ENCODE assay signal across 19 mouse cellular contexts in the genomic region with DNA sequence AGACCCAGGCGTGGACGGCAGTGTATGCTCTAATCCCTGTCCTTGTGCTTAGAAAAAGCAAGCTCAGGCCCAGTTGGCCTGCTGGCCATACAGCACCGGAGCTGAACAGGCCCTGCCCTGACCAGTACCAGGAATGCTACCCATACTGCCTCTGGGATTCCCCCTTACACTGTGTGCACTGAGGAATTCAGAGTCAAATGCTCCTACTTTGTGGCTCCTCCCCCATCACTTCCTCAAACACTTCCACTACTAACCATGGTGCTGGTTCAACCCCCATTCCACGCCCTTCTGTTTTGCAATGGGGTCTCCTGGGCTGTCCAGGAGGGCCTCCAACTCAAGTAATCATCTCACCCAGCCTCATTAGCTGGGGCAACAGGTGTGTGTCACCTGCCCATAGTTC. TPM values are rescaled to one million over a fixed set of nuclear protein-coding genes. Genes with fewer than 3 reads are reported as not detected.
DNase-seq lines count a peak whose midpoint lies in the region; ATAC-seq and TF ChIP-seq lines count a peak whose summit lies in the region.
"Had no signal": no experiment of that assay in that cellular context is flagged by ENCODE, and none has a peak within 500 bp of the region (broad histone marks: within the 10 kb centered on the region; RNA-seq: fewer than 3 reads in every experiment).

No protein-coding gene starts in this region.

- no peak overlapping the region for H3K9ac ChIP-seq in kidney, postnatal 0 days (ENCODE audit: low read depth, low read length)
- H3K9ac ChIP-seq in kidney, embryonic 14.5 days (ENCODE audit: low read depth, low read length) = no peak overlapping the region
- no peak overlapping the region for H3K9ac ChIP-seq in ES-Bruce4 (ENCODE audit: low read depth, poor library complexity, severe bottlenecking)
- no peak overlapping the region for H3K9ac ChIP-seq in liver, embryonic 14.5 days (replicated peaks)
- H3K9ac ChIP-seq: embryonic facial prominence, embryonic 13.5 days; limb, embryonic 13.5 days had no signal

- no peak for TF ChIP-seq POLR2A in ES-Bruce4 (IDR thresholded peaks at IDR 0.05; ENCODE audit: insufficient read depth, low read length)

- TF ChIP-seq EP300 in ES-Bruce4 (IDR thresholded peaks at IDR 0.05; ENCODE audit: insufficient read depth, low read depth, low read length) = 0 out of 2 replicates have a peak, but pooled peaks have one; percentile 67
- TF ChIP-seq EP300 in liver, embryonic 14.5 days (IDR thresholded peaks at IDR 0.05; ENCODE audit: low read depth) = no peak

- no peak; the same call in 1 of the 2 replicates for ATAC-seq in kidney, postnatal 0 days (replicated peaks; ENCODE audit: low FRiP score, low read depth)
- no peak for ATAC-seq in kidney, embryonic 14.5 days (ENCODE audit: low FRiP score, low TSS enrichment)
- peak; percentile 58; the same call in 1 of the 2 replicates for ATAC-seq in common myeloid progenitor, adult 5-6 weeks (replicated peaks; ENCODE audit: low read depth, poor library complexity, severe bottlenecking)
- peak; percentile 39 for ATAC-seq in liver, embryonic 14.5 days (ENCODE audit: insufficient read depth)
- ATAC-seq: forebrain, embryonic 16.5 days; inflammation-experienced regulatory T-cells, adult 6 months had no signal

- no peaks in the 10 kb centered on the region for H3K9me3 ChIP-seq in kidney, postnatal 0 days (replicated peaks; ENCODE audit: low read length)
- H3K9me3 ChIP-seq in kidney, embryonic 14.5 days (ENCODE audit: control insufficient read depth, low read length) = no peaks in the 10 kb centered on the region
- no peaks in the 10 kb centered on the region for H3K9me3 ChIP-seq in ES-Bruce4 (replicated peaks; ENCODE audit: control insufficient read depth, insufficient read depth, low read length, poor library complexity, severe bottlenecking)
- H3K9me3 ChIP-seq in liver, embryonic 14.5 days (ENCODE audit: control insufficient read depth, low read length) = no peaks in the 10 kb centered on the region
- H3K9me3 ChIP-seq: embryonic facial prominence, embryonic 13.5 days; limb, embryonic 13.5 days had no signal

- peak; percentile 32 for DNase-seq in kidney, postnatal 0 days (ENCODE audit: low spot score)
- no peak for DNase-seq in liver, embryonic 14.5 days (ENCODE audit: low read depth in 3 of 3, low spot score in 3 of 3)
- DNase-seq in urinary bladder, adult 18-20 months (ENCODE audit: low spot score in 2 of 2) = no peak
- DNase-seq in layer of hippocampus, postnatal 36 days = no peak
- DNase-seq: cerebellum, adult 2 months; gastrocnemius, postnatal 10 days; retina, postnatal 1 day had no signal

- no peak for TF ChIP-seq CTCF in kidney, postnatal 0 days (IDR thresholded peaks at IDR 0.05; ENCODE audit: low read depth)
- TF ChIP-seq CTCF in ES-Bruce4 (IDR thresholded peaks at IDR 0.05; ENCODE audit: low read depth, low read length) = no peak
- TF ChIP-seq CTCF in liver, embryonic 14.5 days (IDR thresholded peaks at IDR 0.05; ENCODE audit: low read depth) = no peak

- WGBS in kidney, postnatal 0 days = 69% methylated on average over 4 of the region's 4 CpGs
- 84% methylated on average over 4 of the region's 4 CpGs for WGBS in kidney, embryonic 14.5 days
- 33% methylated on average over 4 of the region's 4 CpGs for WGBS in liver, embryonic 14.5 days (ENCODE audit: insufficient replicate concordance)

- H3K27ac ChIP-seq in kidney, postnatal 0 days = no peak overlapping the region
- H3K27ac ChIP-seq in kidney, embryonic 14.5 days (ENCODE audit: low read depth, low read length) = no peak overlapping the region
- H3K27ac ChIP-seq in ES-Bruce4 (ENCODE audit: insufficient read depth, low read length) = peak overlapping the region; percentile 46
- no peak overlapping the region for H3K27ac ChIP-seq in liver, embryonic 14.5 days
- H3K27ac ChIP-seq: embryonic facial prominence, embryonic 13.5 days; limb, embryonic 13.5 days had no signal

- H3K36me3 ChIP-seq in kidney, postnatal 0 days (ENCODE audit: insufficient read depth, low read length) = no peaks in the 10 kb centered on the region
- no peaks in the 10 kb centered on the region for H3K36me3 ChIP-seq in kidney, embryonic 14.5 days (ENCODE audit: control insufficient read depth, insufficient read depth, low read length)
- H3K36me3 ChIP-seq in ES-Bruce4 (ENCODE audit: control insufficient read depth, insufficient read depth, low read length, poor library complexity, severe bottlenecking) = peaks cover under 1% of the 10 kb centered on the region; the same call in 1 of the 2 replicates
- no peaks in the 10 kb centered on the region for H3K36me3 ChIP-seq in liver, embryonic 14.5 days (replicated peaks; ENCODE audit: control insufficient read depth, insufficient read depth, low read depth)
- H3K36me3 ChIP-seq: embryonic facial prominence, embryonic 13.5 days; limb, embryonic 13.5 days had no signal

- H3K4me3 ChIP-seq in kidney, postnatal 0 days (replicated peaks; ENCODE audit: low read depth, low read length) = no peak overlapping the region
- no peak overlapping the region for H3K4me3 ChIP-seq in kidney, embryonic 14.5 days (ENCODE audit: low read length)
- H3K4me3 ChIP-seq in ES-Bruce4 (ENCODE audit: low read depth, low read length) = peak overlapping the region; percentile 12
- no peak overlapping the region for H3K4me3 ChIP-seq in liver, embryonic 14.5 days (ENCODE audit: insufficient read depth in 1 of 2, low read depth in 2 of 2, low read length in 2 of 2)
- H3K4me3 ChIP-seq: embryonic facial prominence, embryonic 13.5 days; limb, embryonic 13.5 days had no signal

- H3K27me3 ChIP-seq in kidney, postnatal 0 days (ENCODE audit: insufficient read depth, low read length) = no peaks in the 10 kb centered on the region
- H3K27me3 ChIP-seq in kidney, embryonic 14.5 days (ENCODE audit: control insufficient read depth, insufficient read depth, low read length) = no peaks in the 10 kb centered on the region
- H3K27me3 ChIP-seq in ES-Bruce4 (ENCODE audit: control insufficient read depth, insufficient read depth, low read length, poor library complexity, severe bottlenecking) = no peaks in the 10 kb centered on the region
- H3K27me3 ChIP-seq in liver, embryonic 14.5 days (ENCODE audit: control insufficient read depth, insufficient read depth, low read length) = no peaks in the 10 kb centered on the region
- H3K27me3 ChIP-seq: embryonic facial prominence, embryonic 13.5 days; limb, embryonic 13.5 days had no signal

- H3K4me2 ChIP-seq in kidney, postnatal 0 days (ENCODE audit: low read length) = no peak overlapping the region
- H3K4me2 ChIP-seq in kidney, embryonic 14.5 days (replicated peaks; ENCODE audit: low read depth, low read length) = no peak overlapping the region
- H3K4me2 ChIP-seq in liver, embryonic 14.5 days (ENCODE audit: low read depth) = no peak overlapping the region
- H3K4me2 ChIP-seq: embryonic facial prominence, embryonic 13.5 days; limb, embryonic 13.5 days; midbrain, embryonic 11.5 days had no signal

- H3K4me1 ChIP-seq in kidney, postnatal 0 days (replicated peaks; ENCODE audit: insufficient read depth, low read length) = peaks cover 19% of the 10 kb centered on the region; the same call in 1 of the 2 replicates
- H3K4me1 ChIP-seq in kidney, embryonic 14.5 days (ENCODE audit: control insufficient read depth, insufficient read depth, low read length) = peaks cover 38% of the 10 kb centered on the region
- H3K4me1 ChIP-seq in ES-Bruce4 (ENCODE audit: control insufficient read depth, insufficient read depth, low read length) = peaks cover 7% of the 10 kb centered on the region
- H3K4me1 ChIP-seq in liver, embryonic 14.5 days (replicated peaks; ENCODE audit: control insufficient read depth in 2 of 2, insufficient read depth in 2 of 2, low read length in 1 of 2) = peaks cover 0 to 4% of the 10 kb centered on the region in 2 experiments; a peak in 1 of 4 replicates

RNA-seq across cellular contexts. Expression of gene C130032M10Rik, which starts 18.4 kb away (rescaled TPM):
- polyA plus RNA-seq in kidney, postnatal 0 days (2015; fragmentation: Nextera tagmentation; extraction: Ambion mirVana) = 0.16 TPM in 1 of 2 replicates, not detected in the other
- polyA plus RNA-seq in kidney, embryonic 14.5 days (2014; fragmentation: Nextera tagmentation; extraction: Ambion mirVana) = 0.31 and 0.47 TPM in 2 replicates
- not detected in 2 replicates for polyA plus RNA-seq in ES-Bruce4 (2011; ENCODE audit: insufficient read depth, insufficient read length, low read depth, missing spikeins)
- total RNA-seq in common myeloid progenitor, adult 5-6 weeks (2017) = not detected in 2 replicates
- polyA plus RNA-seq in liver, embryonic 14.5 days (2012; rRNA removed) = not detected in 2 replicates
- polyA plus RNA-seq in liver, embryonic 14.5 days (2014; fragmentation: Nextera tagmentation; extraction: Ambion mirVana) = not detected in 2 replicates
- total RNA-seq in layer of hippocampus, postnatal 36 days (2021) = not detected
- total RNA-seq: gastrocnemius, postnatal 10 days; layer of hippocampus, adult 8-10 months had no signal
- polyA plus RNA-seq: cerebellum, adult 2 months; forebrain, embryonic 16.5 days; inflammation-experienced regulatory T-cells, adult 6 months; midbrain, embryonic 11.5 days; neural tube, embryonic 11.5 days; urinary bladder, adult 2 months had no signal

RNA-seq across cellular contexts. Expression of gene Ccr4, which starts 29.1 kb away (rescaled TPM):
- 0.19 and 0.84 TPM in 2 replicates for polyA plus RNA-seq in kidney, postnatal 0 days (2015; fragmentation: Nextera tagmentation; extraction: Ambion mirVana)
- polyA plus RNA-seq in kidney, embryonic 14.5 days (2014; fragmentation: Nextera tagmentation; extraction: Ambion mirVana) = 0.68 and 0.94 TPM in 2 replicates
- 0.57 and 1.4 TPM in 2 replicates for polyA plus RNA-seq in ES-Bruce4 (2011; ENCODE audit: insufficient read depth, insufficient read length, low read depth, missing spikeins)
- not detected in 2 replicates for total RNA-seq in common myeloid progenitor, adult 5-6 weeks (2017)
- polyA plus RNA-seq in liver, embryonic 14.5 days (2012; rRNA removed) = not detected in 2 replicates
- not detected in 2 replicates for polyA plus RNA-seq in liver, embryonic 14.5 days (2014; fragmentation: Nextera tagmentation; extraction: Ambion mirVana)
- not detected for total RNA-seq in layer of hippocampus, postnatal 36 days (2021)
- total RNA-seq: gastrocnemius, postnatal 10 days; layer of hippocampus, adult 8-10 months had no signal
- polyA plus RNA-seq: cerebellum, adult 2 months; forebrain, embryonic 16.5 days; heart, postnatal 0 days; limb, embryonic 13.5 days; midbrain, embryonic 11.5 days; neural tube, embryonic 11.5 days had no signal

RNA-seq across cellular contexts. Expression of gene Trim71, which starts 30.3 kb away (rescaled TPM):
- polyA plus RNA-seq in kidney, postnatal 0 days (2015; fragmentation: Nextera tagmentation; extraction: Ambion mirVana) = 0.43 and 0.46 TPM in 2 replicates
- 1.1 and 1.4 TPM in 2 replicates for polyA plus RNA-seq in kidney, embryonic 14.5 days (2014; fragmentation: Nextera tagmentation; extraction: Ambion mirVana)
- polyA plus RNA-seq in ES-Bruce4 (2011; ENCODE audit: insufficient read depth, insufficient read length, low read depth, missing spikeins) = 120 and 122 TPM in 2 replicates
- total RNA-seq in common myeloid progenitor, adult 5-6 weeks (2017) = 0.09 TPM in 1 of 2 replicates, not detected in the other
- 0.61 and 0.74 TPM in 2 replicates for polyA plus RNA-seq in liver, embryonic 14.5 days (2012; rRNA removed)
- 0.62 and 0.82 TPM in 2 replicates for polyA plus RNA-seq in liver, embryonic 14.5 days (2014; fragmentation: Nextera tagmentation; extraction: Ambion mirVana)
- total RNA-seq in layer of hippocampus, postnatal 36 days (2021) = 1 to 10 TPM; 1.1 to 1.5 TPM
- polyA plus RNA-seq: heart, postnatal 0 days had no signal

Comparison
In these comparisons a context has a peak if more than half of its experiments do, and no peak if none do; other contexts are left out.
1. ATAC-seq: peak in common myeloid progenitor, adult 5-6 weeks (single experiment) and liver, embryonic 14.5 days (single experiment); none in kidney, postnatal 0 days (single experiment) and kidney, embryonic 14.5 days (single experiment).
2. RNA of gene Trim71, which starts 30.3 kb away (polyA plus RNA-seq): 120 to 122 TPM in ES-Bruce4; 1.1 to 1.4 TPM in kidney, embryonic 14.5 days, 0.61 to 0.82 TPM in liver, embryonic 14.5 days and 0.43 to 0.46 TPM in kidney, postnatal 0 days; every median in the first group is over 10 times any median in the second.